Mouse (Mus musculus) thymus, adult 2 months (tissue): Measurements from ENCODE around the gene Dnali1. TPM values are rescaled to one million over a fixed set of nuclear protein-coding genes. Genes with fewer than 3 reads are reported as not detected.
A peak's percentile ranks its signal among the peaks of the same experiment; 100 is the strongest.

ENCODE experiments used
- DNase-seq: peaks from one replicate; pipeline ENCODE4 v3.0.0; 2021
- H3K27ac ChIP-seq: fragments of 200-500 bp; 2 replicates; pipeline ENCODE4 v1.5.1; 2012; ENCODE audit warnings: low read length, control low read depth; ENCODE audit not compliant: control insufficient read depth, insufficient read depth
- H3K27me3 ChIP-seq: fragments of 200-500 bp; 2 replicates; pipeline ENCODE4 v1.6.1; 2012; ENCODE audit warnings: mild to moderate bottlenecking, low read length, moderate library complexity, mixed read lengths; ENCODE audit not compliant: control insufficient read depth, insufficient read depth
- H3K36me3 ChIP-seq: fragments of 200-500 bp; 2 replicates; pipeline ENCODE4 v1.6.1; 2012; ENCODE audit warnings: mild to moderate bottlenecking, low read length, moderate library complexity; ENCODE audit not compliant: control insufficient read depth, insufficient read depth
- H3K4me1 ChIP-seq: fragments of 200-500 bp; replicated peaks from 2 replicates; pipeline ENCODE4 v1.6.1; 2012; ENCODE audit warnings: low read length; ENCODE audit not compliant: control insufficient read depth, insufficient read depth
- H3K4me3 ChIP-seq: fragments of 200-500 bp; 2 replicates; pipeline ENCODE4 v1.5.1; 2012; ENCODE audit warnings: mild to moderate bottlenecking, low read length, control low read depth, moderate library complexity; ENCODE audit not compliant: control insufficient read depth, insufficient read depth
- CTCF ChIP-seq: fragments of 200-500 bp; IDR thresholded peaks from 2 replicates; pipeline ENCODE4 v1.5.1; 2012; ENCODE audit warnings: mild to moderate bottlenecking, control low read depth, low read length, moderate library complexity, borderline replicate concordance; ENCODE audit not compliant: control insufficient read depth, poor library complexity, insufficient read depth; ENCODE audit errors: extremely low read depth
- POLR2A ChIP-seq: fragments of 200-500 bp; IDR thresholded peaks from 2 replicates; pipeline ENCODE4 v1.6.1; 2012; ENCODE audit warnings: mild to moderate bottlenecking, low read length, control low read depth, moderate library complexity; ENCODE audit not compliant: control insufficient read depth, poor library complexity, insufficient read depth; ENCODE audit errors: extremely low read depth
- WGBS: fragments of 180-500 bp; shearing (Covaris S2); methylation state at CpG from one replicate; pipeline ENCODE4 v1.1.7; 2018; 5-methylcytosine and 5-hydroxymethylcytosine counted together
- polyA plus RNA-seq: library from polyadenylated mRNA; depleted of rRNA; stranded (reverse); fragments of >200 nt; gene quantifications from 2 replicates; pipeline ENCODE4 v1.2.3, GENCODE M21; 2012

Dnali1 gene
- polyA plus RNA-seq, 1 experiment, result 0.57 TPM

DNA sequence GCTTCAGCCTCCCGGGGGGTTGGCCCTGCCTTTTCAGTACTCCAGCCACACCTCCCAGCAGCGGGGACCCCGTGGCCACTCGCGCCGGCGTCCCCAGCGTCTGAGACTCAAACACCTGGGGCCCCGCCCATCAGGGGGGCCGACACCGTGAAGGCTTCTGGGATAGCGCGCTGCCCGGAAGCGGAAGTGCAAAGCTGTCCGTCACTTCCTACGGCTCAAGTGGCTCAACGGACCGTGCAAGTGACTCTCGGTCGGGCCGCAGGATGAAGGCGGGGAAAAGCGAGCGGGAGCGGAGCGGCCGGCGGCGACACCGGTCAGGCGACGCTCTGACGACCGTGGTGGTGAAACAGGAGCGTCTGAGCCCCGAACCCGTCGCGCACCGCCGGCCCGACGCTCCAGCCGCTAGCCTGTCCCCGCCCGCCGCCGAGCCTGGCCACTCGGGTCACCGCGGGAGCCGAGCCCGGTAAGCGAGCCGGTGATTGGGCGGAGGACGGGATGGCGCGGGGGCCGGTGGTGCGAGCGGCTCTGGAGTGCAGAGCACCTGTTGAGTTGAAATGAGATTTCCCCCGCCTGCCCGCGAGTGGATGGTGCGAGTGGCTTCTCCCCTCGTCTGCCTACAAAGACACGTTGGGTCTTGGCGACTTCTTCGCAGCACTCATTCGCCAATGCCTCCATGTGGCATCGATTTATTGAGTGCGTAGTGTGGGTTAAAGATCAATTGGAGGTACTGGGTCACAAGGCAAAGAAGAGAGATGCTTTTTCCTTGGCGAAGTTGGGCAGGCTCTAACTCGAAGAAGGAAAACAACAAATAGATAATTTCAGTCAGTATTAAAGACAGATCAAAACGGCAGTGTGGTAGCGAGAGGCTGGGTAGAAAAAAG lies 1.2 kb upstream of the Dnali1 start, which contains the start of gene Snip1:
Gene Snip1 (plus strand): TSS at position 183 of the 881 bp plus-strand sequence.
- H3K36me3 ChIP-seq, result peaks cover 23% of the 10 kb centered on the region
- H3K4me1 ChIP-seq, result peaks cover 13% of the 10 kb centered on the region
- no peak within 1 kb of the TSS for H3K27ac ChIP-seq
- peak within 1 kb of the TSS; percentile 46 for H3K4me3 ChIP-seq
- no peaks in the 10 kb centered on the region for H3K27me3 ChIP-seq
- under 1% methylated on average over 78 of the region's 78 CpGs for WGBS
- TF ChIP-seq CTCF (peak; percentile 20; the same call in 1 of the 2 replicates), POLR2A (peak; percentile 65; the same call in 1 of the 2 replicates)
- DNase-seq, result peak; percentile 95

DNA sequence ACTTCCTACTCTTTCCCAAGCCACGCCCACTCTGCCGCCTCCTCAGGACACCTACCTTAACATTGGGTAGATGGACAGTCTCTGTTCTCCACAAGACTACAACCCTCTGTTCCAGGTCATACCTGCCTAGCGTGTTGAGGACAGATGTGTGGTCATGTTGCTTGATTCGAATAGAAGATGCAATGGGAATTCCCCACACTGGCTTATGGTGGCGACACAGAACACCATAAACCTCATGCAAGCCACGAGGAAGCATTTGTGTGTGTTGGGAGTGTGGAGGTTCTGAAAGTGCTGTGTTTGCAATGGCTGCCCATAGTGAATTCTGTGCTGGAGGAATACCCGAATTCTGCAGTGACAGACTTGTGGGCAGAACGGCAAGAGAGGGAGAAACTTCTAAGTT lies 1.7 kb downstream of the Dnali1 start:
- whole genome bisulfite sequencing, result 59% methylated on average over 8 of the region's 8 CpGs
- no peak overlapping the region for H3K4me3 ChIP-seq
- no peak for DNase-seq
- no peak for TF ChIP-seq CTCF
- TF ChIP-seq POLR2A, result no peak
- no peaks in the 10 kb centered on the region for H3K27me3 ChIP-seq
- no peak overlapping the region for H3K27ac ChIP-seq
- H3K36me3 ChIP-seq, result peaks cover 2% of the 10 kb centered on the region
- H3K4me1 ChIP-seq, result peaks cover 13% of the 10 kb centered on the region

DNA sequence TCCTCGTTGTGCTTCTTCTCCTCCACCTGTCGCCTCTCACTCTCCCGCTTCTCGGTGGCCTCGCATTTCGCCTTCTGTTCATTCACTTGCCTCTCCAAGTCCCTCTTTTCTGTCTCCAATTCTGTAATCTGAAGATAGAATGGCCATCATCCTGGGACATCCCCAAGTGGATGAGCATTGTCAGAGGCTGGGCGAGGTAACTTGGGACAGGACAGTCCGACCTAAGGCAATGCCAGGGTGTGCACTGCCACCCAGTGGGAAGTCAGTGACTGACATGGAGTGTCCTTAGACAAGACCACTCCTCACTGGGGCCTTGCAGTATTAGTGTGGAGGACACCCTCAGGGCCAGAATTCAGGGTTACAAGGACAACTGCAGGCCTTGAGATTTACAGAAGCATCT lies 6.5 kb downstream of the Dnali1 start:
- peak; percentile 48 for DNase-seq
- Histone ChIP-seq H3K4me3 (no peak overlapping the region), H3K36me3 (peaks cover 7% of the 10 kb centered on the region), H3K27ac (no peak overlapping the region), H3K4me1 (no peaks in the 10 kb centered on the region), H3K27me3 (no peaks in the 10 kb centered on the region)
- TF ChIP-seq POLR2A (no peak), CTCF (peak; percentile 56; the same call in 1 of the 2 replicates)
- WGBS, result 9% methylated on average over 8 of the region's 8 CpGs

DNA sequence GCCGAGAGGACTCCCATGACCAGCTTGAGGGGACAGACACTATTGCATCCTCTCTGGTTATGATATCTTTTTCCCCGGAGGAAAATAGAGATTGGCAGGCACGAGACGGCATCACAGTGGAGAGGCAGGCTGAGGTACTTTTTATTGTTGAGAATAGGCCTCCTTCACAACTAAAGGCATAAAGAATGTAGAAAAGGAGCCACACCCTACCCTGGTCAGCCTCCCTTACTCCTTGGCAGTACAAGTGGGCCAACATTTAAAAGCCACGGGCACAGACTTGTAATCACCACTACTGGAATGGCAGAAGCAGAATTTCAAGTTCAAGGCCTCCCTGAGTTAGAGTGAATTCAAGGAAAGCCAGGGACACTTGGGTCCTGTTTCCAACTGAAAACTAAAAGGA lies 7.5 kb downstream of the Dnali1 start:
- Histone ChIP-seq H3K36me3 (peaks cover 17% of the 10 kb centered on the region), H3K4me3 (no peak overlapping the region), H3K27me3 (no peaks in the 10 kb centered on the region), H3K4me1 (no peaks in the 10 kb centered on the region), H3K27ac (no peak overlapping the region)
- WGBS, result 92% methylated on average over 5 of the region's 5 CpGs
- no peak for DNase-seq
- TF ChIP-seq CTCF, result no peak
- TF ChIP-seq POLR2A, result no peak

DNA sequence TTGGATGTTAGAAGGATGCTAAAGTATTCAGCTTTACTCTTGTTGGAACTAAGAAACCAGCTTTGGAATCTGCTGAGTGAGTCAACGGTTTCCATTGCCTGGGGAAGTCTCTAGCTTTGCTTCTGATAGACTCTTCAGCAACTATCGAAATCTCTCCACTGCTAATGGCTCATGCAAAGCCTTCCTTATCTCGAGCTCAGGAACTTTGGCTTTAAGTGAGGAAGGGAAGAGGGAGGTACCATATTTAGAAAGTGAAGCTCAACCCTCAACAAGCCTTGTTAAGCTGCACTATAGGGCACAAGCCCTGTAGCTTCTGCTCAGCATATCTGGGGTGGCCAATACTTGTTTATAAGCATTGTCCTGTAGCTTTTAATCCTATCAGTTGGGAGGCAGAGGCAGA lies 8.2 kb downstream of the Dnali1 start:
- no peak overlapping the region for H3K27ac ChIP-seq
- H3K4me1 ChIP-seq, result no peaks in the 10 kb centered on the region
- no peak overlapping the region for H3K4me3 ChIP-seq
- TF ChIP-seq POLR2A (no peak), CTCF (no peak)
- WGBS, result 81% methylated on average over 3 of the region's 3 CpGs
- no peaks in the 10 kb centered on the region for H3K27me3 ChIP-seq
- peaks cover 23% of the 10 kb centered on the region for H3K36me3 ChIP-seq
- DNase-seq, result no peak

DNA sequence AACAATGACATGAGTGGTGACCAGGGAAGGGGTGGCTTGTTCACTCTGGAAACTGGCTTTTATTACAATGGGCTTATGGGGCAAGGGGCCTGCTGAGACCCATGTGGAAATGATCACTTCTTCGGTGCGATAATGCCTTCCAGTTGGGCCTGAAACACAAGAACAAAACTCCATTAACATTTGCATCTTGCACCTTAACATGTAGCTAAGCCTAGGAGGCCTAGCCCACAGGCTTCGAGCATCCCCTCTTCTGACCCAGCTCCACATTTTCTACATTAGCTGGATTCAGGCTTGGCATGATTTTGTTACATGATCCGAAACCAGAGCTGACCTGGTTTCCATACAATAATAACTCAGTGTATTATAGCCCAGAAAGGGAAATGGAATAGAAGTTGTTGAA lies 9.0 kb downstream of the Dnali1 start:
- no peak for DNase-seq
- TF ChIP-seq CTCF (no peak), POLR2A (no peak)
- 95% methylated on average over 4 of the region's 4 CpGs for WGBS

More for the DNA sequence above, 9.0 kb downstream of the Dnali1 start:
- no peak overlapping the region for H3K27ac ChIP-seq
- no peaks in the 10 kb centered on the region for H3K27me3 ChIP-seq
- H3K36me3 ChIP-seq, result peaks cover 30% of the 10 kb centered on the region
- no peak overlapping the region for H3K4me3 ChIP-seq
- H3K4me1 ChIP-seq, result no peaks in the 10 kb centered on the region
